Mouse (Mus musculus): ENCODE results near the gene Trim65.

Gene Trim65

GRCm38 (mm10) chr11:116130488-116131205 is at the start of gene Trim65:
TSS of gene Trim65 (minus strand) at chr11:116131128.
- DNase-seq (ENCODE audit: low spot score in 2 of 2) = peak; percentile 49 to 85

- DNase-seq (ENCODE audit: low spot score in 2 of 2) = no peak
These were observed 47.6 kb upstream of the Trim65 start for GRCm38 (mm10) chr11:116178411-116179121.

GRCm38 (mm10) chr11:116176010-116176409 is 45.1 kb upstream of the Trim65 start:
- DNase-seq (ENCODE audit: low spot score in 2 of 2) = no peak

GRCm38 (mm10) chr11:116174775-116175448 is 44.0 kb upstream of the Trim65 start:
- no peak for DNase-seq (ENCODE audit: low spot score in 2 of 2)

GRCm38 (mm10) chr11:116171959-116172358 is 41.0 kb upstream of the Trim65 start:
- DNase-seq (ENCODE audit: low spot score in 2 of 2) = no peak

GRCm38 (mm10) chr11:116170003-116170800 is 39.3 kb upstream of the Trim65 start:
- no peak for DNase-seq (ENCODE audit: low spot score in 2 of 2)

GRCm38 (mm10) chr11:116169214-116169613 is 38.3 kb upstream of the Trim65 start:
- DNase-seq (ENCODE audit: low spot score in 2 of 2) = no peak

GRCm38 (mm10) chr11:116167884-116168439 is 37.0 kb upstream of the Trim65 start, which contains the start of gene Fbf1:
TSS of gene Fbf1 (minus strand) at chr11:116168166.
- DNase-seq (ENCODE audit: low spot score in 2 of 2) = peak; percentile 89 to 97

- no peak for DNase-seq (ENCODE audit: low spot score in 2 of 2)
These were observed 36.3 kb upstream of the Trim65 start for GRCm38 (mm10) chr11:116167232-116167631.

GRCm38 (mm10) chr11:116163002-116163401 is 32.1 kb upstream of the Trim65 start:
- no peak for DNase-seq (ENCODE audit: low spot score in 2 of 2)

GRCm38 (mm10) chr11:116162146-116162545 is 31.2 kb upstream of the Trim65 start:
- peak; percentile 58 to 67 for DNase-seq (ENCODE audit: low spot score in 2 of 2)

- no peak for DNase-seq (ENCODE audit: low spot score in 2 of 2)
These were observed 30.4 kb upstream of the Trim65 start for GRCm38 (mm10) chr11:116161312-116161711.

GRCm38 (mm10) chr11:116150960-116151359 is 20.0 kb upstream of the Trim65 start:
- no peak for DNase-seq (ENCODE audit: low spot score in 2 of 2)

- no peak for DNase-seq (ENCODE audit: low spot score in 2 of 2)
These were observed 18.4 kb upstream of the Trim65 start for GRCm38 (mm10) chr11:116149341-116149740.

GRCm38 (mm10) chr11:116148761-116149221 is 17.9 kb upstream of the Trim65 start:
- peak in 1 of 2 experiments; percentile 80 for DNase-seq (ENCODE audit: low spot score in 2 of 2)

GRCm38 (mm10) chr11:116146294-116146985 is 15.5 kb upstream of the Trim65 start:
- DNase-seq (ENCODE audit: low spot score in 2 of 2) = peak in 1 of 2 experiments; percentile 80

- DNase-seq (ENCODE audit: low spot score in 2 of 2) = no peak
These were observed 14.8 kb upstream of the Trim65 start for GRCm38 (mm10) chr11:116145481-116146293.

GRCm38 (mm10) chr11:116143468-116143867 is 12.5 kb upstream of the Trim65 start:
- no peak for DNase-seq (ENCODE audit: low spot score in 2 of 2)

- DNase-seq (ENCODE audit: low spot score in 2 of 2) = no peak
These were observed 11.5 kb upstream of the Trim65 start for GRCm38 (mm10) chr11:116142211-116142991.
